Mouse (Mus musculus) erythroblast, embryonic 14.5 days (primary cell): ENCODE measurements around the gene St3gal3. TPM values are rescaled to one million over a fixed set of nuclear protein-coding genes. Genes with fewer than 3 reads are reported as not detected.

Source experiments
- H3K27me3 ChIP-seq: 2 replicates; pipeline ENCODE4 v1.6.1; 2012; ENCODE audit warnings: inconsistent platforms; ENCODE audit not compliant: control insufficient read depth
- H3K36me3 ChIP-seq: 2 replicates; pipeline ENCODE4 v1.6.1; 2012; ENCODE audit warnings: mild to moderate bottlenecking, inconsistent platforms; ENCODE audit not compliant: control insufficient read depth
- H3K4me1 ChIP-seq: 2 replicates; pipeline ENCODE4 v1.6.1; 2012; ENCODE audit warnings: inconsistent platforms; ENCODE audit not compliant: control insufficient read depth
- H3K4me3 ChIP-seq: replicated peaks from 2 replicates; pipeline ENCODE3; 2012; ENCODE audit warnings: moderate library complexity, mild to moderate bottlenecking, inconsistent platforms
- H3K9me3 ChIP-seq: 2 replicates; pipeline ENCODE4 v1.6.1; 2012; ENCODE audit warnings: low read length, inconsistent platforms, mixed read lengths; ENCODE audit not compliant: control insufficient read depth
- GATA1 ChIP-seq: IDR thresholded peaks from 2 replicates; pipeline ENCODE4 v1.6.1; 2012; ENCODE audit warnings: low read length, inconsistent platforms, mixed read lengths
- TAL1 ChIP-seq: IDR thresholded peaks from 3 replicates; pipeline ENCODE4 v1.6.1; 2012; ENCODE audit warnings: low read length, inconsistent platforms, mixed read lengths
- polyA plus RNA-seq: library from polyadenylated mRNA; stranded (reverse); fragments of >175 nt; gene quantifications from 2 replicates; pipeline ENCODE4 v1.2.3, GENCODE M21; 2012

The St3gal3 gene
- polyA plus RNA-seq, 1 experiment = 0.85 TPM

GRCm38 (mm10) chr4:118071891-118072290 lies 62.8 kb downstream of the St3gal3 start:
- TF ChIP-seq TAL1 (no peak), GATA1 (no peak)
- Histone ChIP-seq H3K4me3 (no peak overlapping the region), H3K27me3 (no peaks in the 10 kb centered on the region), H3K9me3 (peaks cover 5% of the 10 kb centered on the region), H3K36me3 (peaks cover 16% of the 10 kb centered on the region), H3K4me1 (peaks cover 41% of the 10 kb centered on the region)

GRCm38 (mm10) chr4:118070255-118071234 lies 64.2 kb downstream of the St3gal3 start:
- H3K4me3 ChIP-seq = no peak overlapping the region
- peaks cover 5% of the 10 kb centered on the region for H3K9me3 ChIP-seq
- H3K27me3 ChIP-seq = no peaks in the 10 kb centered on the region

GRCm38 (mm10) chr4:118061809-118062463 lies 72.8 kb downstream of the St3gal3 start:
- no peaks in the 10 kb centered on the region for H3K27me3 ChIP-seq
- H3K4me3 ChIP-seq = no peak overlapping the region
- peaks cover 42% of the 10 kb centered on the region for H3K4me1 ChIP-seq
- H3K36me3 ChIP-seq = no peaks in the 10 kb centered on the region; the same call in 1 of the 2 replicates
- no peaks in the 10 kb centered on the region for H3K9me3 ChIP-seq
- no peak for TF ChIP-seq GATA1
- TF ChIP-seq TAL1 = no peak

More at GRCm38 (mm10) chr4:118070255-118071234, 64.2 kb downstream of the St3gal3 start:
- no peak for TF ChIP-seq GATA1
- TF ChIP-seq TAL1 = no peak
- Histone ChIP-seq H3K36me3 (peaks cover 7% of the 10 kb centered on the region), H3K4me1 (peaks cover 28% of the 10 kb centered on the region)

GRCm38 (mm10) chr4:118060915-118061530 lies 73.7 kb downstream of the St3gal3 start:
- TF ChIP-seq GATA1 (no peak), TAL1 (no peak)
- Histone ChIP-seq H3K4me3 (no peak overlapping the region), H3K9me3 (no peaks in the 10 kb centered on the region), H3K4me1 (peaks cover 42% of the 10 kb centered on the region), H3K27me3 (no peaks in the 10 kb centered on the region), H3K36me3 (no peaks in the 10 kb centered on the region; the same call in 1 of the 2 replicates)

GRCm38 (mm10) chr4:118059816-118060475 lies 74.8 kb downstream of the St3gal3 start:
- TF ChIP-seq GATA1 = no peak
- TF ChIP-seq TAL1 = no peak
- Histone ChIP-seq H3K9me3 (no peaks in the 10 kb centered on the region), H3K4me1 (peaks cover 41% of the 10 kb centered on the region), H3K4me3 (no peak overlapping the region), H3K27me3 (no peaks in the 10 kb centered on the region), H3K36me3 (no peaks in the 10 kb centered on the region; the same call in 1 of the 2 replicates)

- no peak for TF ChIP-seq TAL1
- TF ChIP-seq GATA1 = no peak
- H3K4me1 ChIP-seq = peaks cover 30% of the 10 kb centered on the region
- peaks cover 5% of the 10 kb centered on the region for H3K36me3 ChIP-seq
- no peaks in the 10 kb centered on the region for H3K27me3 ChIP-seq
- no peaks in the 10 kb centered on the region for H3K9me3 ChIP-seq
- H3K4me3 ChIP-seq = no peak overlapping the region
Measured at GRCm38 (mm10) chr4:118058116-118058677, 76.5 kb downstream of the St3gal3 start.

- H3K9me3 ChIP-seq = no peaks in the 10 kb centered on the region
- no peak overlapping the region for H3K4me3 ChIP-seq
- peaks cover 5% of the 10 kb centered on the region for H3K36me3 ChIP-seq
- H3K27me3 ChIP-seq = no peaks in the 10 kb centered on the region
- peaks cover 21% of the 10 kb centered on the region for H3K4me1 ChIP-seq
- TF ChIP-seq TAL1 (no peak), GATA1 (no peak)
Measured at GRCm38 (mm10) chr4:118057076-118057475, 77.6 kb downstream of the St3gal3 start.

- Histone ChIP-seq H3K4me3 (no peak overlapping the region), H3K36me3 (peaks cover 5% of the 10 kb centered on the region), H3K27me3 (no peaks in the 10 kb centered on the region), H3K9me3 (no peaks in the 10 kb centered on the region), H3K4me1 (peaks cover 3% of the 10 kb centered on the region; the same call in 1 of the 2 replicates)
- TF ChIP-seq TAL1 (no peak), GATA1 (no peak)
Measured at GRCm38 (mm10) chr4:118054615-118055014, 80.1 kb downstream of the St3gal3 start.
